Mouse (Mus musculus) lung, adult 18-20 months (tissue): ENCODE results near the gene Itpkc.

Source experiments
- DNase-seq, 2 experiments: peaks; one replicate each; pipeline ENCODE4 v3.0.0; 2022; ENCODE audit warnings: mixed read lengths in 2 of 2

The Itpkc gene

DNA sequence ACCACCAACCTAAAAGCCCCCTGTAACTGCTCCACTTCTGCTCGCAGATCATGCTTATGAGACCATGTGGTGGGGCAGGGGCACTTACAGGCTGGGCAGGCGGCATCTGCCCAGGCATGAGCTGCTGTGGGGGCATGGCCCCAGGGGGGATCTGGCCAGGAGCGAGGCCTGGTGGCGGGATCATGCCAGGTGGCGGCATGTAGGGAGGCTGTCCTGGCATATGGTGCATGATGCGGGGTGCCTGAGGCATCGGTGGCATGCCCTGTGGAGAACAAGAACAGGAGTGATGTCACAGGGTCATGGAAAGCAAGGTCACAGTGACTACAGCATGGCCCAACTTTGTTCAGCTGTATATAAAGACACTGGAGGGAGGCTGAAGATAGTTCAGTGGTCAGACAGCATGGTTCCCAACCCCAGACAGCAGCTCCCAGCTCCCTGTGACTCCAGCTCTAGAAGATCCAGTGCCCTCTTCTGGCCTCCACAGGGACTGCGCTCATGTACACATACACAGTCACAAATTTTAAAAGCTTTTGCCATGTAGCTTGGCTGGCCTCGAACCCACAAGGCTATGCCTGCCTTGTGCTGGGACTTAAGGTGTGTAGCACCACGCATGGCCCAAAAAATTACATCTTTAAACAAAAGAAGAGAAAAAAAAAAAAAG lies 39.1 kb downstream of the Itpkc start:
- no peak for DNase-seq

DNA sequence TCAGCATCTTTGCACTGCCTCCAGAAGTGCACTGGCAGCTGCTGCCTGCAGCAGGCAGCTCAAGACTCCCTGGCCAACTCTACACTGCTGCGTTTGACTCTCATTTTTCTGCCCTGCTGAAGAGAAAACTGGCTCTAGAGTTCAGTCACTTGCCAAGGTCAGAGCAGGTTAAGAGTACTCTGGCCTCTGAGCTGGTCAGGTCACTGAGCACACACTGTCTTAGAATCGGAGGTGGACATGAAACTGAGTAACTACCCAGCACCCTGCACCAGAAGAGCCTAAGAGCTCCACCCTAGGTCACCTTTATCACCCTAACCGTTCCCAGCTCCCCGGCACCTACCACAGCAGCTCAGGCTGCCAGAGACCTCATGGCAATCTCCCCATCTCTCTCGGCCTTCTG lies 42.5 kb downstream of the Itpkc start:
- DNase-seq: no peak

DNA sequence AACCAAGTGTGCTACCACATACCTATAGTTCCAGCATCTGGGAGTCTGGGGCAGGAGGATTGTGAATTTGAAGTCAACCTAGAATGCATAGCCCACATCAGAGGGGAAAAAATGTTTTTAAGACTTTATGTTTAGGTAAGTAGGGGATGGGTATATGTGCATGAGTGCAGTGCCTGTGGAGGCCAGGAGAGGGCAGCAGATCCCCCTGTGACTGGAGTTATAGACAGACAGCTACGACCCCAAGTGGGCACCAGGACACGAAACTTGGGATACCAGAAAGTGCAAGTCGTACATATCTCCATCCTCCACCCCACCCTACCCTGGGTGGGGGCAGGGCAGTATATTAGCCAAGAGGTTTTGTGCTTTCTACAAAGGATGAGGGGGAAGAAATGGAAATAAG lies 43.5 kb downstream of the Itpkc start:
- no peak for DNase-seq

DNA sequence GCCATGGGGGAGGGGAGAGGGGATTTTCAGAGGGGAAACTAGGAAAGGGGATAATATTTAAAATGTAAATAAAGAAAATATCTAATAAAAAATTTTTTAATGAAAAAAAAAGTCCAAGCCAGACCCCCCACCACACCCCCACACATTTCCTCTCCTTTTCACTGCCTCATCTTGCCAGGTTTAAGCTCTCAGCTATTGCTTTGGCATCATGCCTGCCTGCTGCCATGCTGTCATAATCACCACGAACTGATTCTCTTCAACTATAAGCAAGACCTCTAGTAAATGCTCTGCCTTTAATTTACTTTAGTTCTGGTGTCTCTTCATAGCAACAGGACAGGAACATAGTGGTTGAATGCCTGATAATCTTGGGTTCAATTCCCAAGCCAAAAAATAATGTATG lies 46.0 kb downstream of the Itpkc start:
- DNase-seq: no peak

DNA sequence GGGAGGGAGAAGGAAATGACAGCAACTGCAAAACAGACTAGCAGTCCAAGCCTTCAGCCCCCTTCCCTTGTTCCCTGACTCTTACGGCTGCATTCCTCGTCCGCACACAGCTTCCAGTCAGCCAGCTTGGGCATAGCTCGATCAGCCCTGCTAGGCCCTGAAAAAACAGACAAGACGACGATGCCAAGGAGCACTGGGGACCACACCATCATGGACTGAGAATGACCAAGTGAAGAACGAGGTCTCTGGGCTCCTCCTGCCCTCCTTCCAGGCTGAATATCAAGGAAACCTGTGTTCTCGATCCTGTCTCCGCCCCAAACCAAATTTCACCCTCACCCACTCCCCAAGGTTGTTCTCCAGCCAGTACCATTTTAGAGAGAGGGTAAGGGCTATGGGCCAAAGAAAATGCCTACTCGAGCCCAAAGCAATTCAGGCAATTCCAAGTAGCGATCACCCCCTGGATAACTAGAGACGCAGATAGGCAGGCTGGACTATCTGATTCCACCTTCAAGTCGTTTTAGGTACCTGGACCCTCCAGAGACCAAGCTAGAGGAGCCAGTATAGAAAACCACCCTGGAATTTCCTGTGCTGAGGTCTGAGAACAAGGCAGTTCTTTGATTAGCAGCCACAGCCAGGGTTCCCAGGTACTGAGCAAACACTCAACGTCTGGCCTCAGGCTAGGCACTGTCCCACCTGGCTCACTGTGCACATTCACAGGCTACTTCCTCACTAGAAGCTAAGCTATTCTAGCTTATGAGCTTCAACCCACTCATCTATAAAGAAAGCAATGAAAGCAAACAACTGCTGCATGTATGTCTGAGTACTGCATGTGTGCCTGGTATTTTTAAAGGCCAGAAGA lies 47.4 kb downstream of the Itpkc start, which contains the start of the genes Gm21983 and Mia:
Gm21983 (minus strand) TSS at position 250 of the 859 bp plus-strand sequence.
Mia (minus strand) TSS at position 321 of the 859 bp plus-strand sequence.
- peak; percentile 50 to 71 for DNase-seq

DNA sequence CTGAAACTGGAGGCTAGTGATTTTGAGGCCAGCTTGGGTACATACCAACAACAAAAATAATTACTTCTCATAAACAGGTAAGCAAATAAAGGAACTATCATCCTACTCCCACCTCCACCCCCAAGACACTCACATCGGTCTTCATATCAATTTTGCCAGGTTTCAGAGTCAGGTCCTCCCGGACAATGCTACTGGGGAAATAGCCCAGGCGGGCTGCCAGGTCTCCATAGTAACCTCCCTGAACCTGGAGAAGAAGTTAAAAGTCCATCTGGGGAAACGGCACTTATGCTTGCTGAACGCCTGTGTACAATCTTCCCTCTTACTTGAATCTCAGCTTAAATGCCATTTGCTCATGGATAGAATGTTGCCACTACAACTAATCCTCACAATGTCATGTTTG lies 48.4 kb downstream of the Itpkc start:
- peak; percentile 67 to 74 for DNase-seq

DNA sequence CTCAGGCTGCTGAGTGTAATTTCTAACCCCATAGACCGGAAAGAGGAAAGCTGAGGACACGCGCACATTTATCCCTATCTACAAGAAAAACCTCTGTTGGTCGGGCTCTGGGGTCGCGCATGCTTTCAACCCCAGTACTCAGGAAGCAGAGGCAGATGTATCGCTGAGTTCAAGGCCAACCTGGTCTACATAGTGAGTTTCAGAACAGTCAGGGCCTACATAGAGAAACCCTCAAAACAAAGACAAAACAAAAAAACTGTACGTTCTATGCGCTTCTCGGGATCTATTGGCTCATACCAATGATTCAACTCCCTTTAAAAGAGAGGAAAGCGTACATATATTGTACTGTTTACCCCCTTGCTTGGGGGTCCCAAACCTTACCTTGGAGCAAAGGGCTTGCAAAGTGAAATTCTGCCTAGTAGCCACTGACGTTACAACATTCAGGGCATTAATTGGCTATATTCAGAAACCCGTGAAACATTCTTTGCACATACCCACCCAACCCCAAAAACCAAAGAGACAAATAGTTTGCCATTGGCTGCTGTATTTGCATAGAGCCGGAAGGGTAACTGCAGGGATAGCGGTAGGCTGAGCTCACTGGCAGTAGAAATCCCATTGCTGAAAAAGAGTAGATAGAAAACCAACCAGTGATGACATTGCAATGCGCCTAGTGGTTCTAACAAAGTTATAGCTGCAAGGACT lies 49.1 kb downstream of the Itpkc start:
- no peak for DNase-seq

DNA sequence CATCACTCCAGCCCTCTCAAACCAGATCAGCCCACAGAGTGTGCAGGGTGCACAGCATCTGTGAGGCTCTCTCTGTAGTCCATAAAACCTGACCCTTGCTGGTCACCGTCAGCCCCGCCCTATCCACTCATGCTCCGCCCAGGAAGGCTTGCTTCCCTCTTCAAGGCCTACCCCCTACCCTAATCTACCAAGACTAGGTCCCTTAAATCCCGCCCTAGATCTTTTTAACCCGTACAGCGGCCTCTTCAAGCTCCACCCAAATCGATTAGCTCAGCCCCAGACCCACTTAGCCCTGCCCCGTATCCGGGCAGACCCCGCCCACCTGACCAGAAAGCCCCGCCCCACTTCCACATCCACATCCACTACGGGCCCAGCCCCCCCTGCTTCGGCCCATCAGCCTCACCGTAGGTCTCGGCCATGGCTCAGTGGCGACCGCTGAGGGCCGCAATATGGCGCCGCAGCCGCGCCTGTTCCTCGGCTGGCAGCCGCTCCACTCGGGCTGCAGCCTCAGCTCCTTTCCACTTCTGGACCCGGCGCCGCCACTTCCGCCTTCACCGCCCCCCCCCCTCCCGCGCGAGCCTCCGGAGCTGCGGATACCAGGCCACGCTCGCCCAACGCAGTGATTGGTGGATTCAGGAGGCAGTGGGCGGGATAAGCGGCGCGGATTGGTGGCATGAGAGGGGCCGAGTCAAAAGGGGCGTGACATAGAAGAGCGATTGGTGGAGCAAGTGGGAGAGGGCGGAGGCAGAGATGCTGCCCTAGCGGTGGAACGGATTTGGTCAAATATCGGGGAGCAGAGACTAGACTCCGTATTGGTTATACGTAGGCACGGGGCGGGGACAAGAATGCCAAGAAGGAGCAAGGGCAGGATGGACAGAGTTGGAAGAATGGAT lies 49.9 kb downstream of the Itpkc start, which contains the start of gene Rab4b:
Rab4b (minus strand) TSS at position 573 of the 893 bp plus-strand sequence.
- DNase-seq: peak; percentile 100

DNA sequence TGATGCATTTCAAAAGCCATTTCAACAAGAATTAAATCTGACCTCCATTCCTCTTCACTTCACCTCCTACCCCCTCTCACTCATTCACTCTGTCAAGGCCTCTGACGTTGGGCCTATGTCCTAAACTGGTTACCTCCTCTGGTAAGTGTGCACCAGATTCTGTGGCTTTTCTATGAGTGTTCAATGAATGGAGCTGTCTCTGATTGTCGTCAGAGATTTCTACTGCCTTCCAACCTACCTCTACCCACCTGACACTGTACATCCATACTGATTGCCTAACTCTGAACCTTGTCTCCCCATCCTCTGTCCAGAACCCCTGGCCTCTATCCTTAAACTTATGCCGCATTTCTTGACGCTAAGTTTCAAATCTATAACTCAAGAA lies 50.5 kb downstream of the Itpkc start:
- no peak for DNase-seq

DNA sequence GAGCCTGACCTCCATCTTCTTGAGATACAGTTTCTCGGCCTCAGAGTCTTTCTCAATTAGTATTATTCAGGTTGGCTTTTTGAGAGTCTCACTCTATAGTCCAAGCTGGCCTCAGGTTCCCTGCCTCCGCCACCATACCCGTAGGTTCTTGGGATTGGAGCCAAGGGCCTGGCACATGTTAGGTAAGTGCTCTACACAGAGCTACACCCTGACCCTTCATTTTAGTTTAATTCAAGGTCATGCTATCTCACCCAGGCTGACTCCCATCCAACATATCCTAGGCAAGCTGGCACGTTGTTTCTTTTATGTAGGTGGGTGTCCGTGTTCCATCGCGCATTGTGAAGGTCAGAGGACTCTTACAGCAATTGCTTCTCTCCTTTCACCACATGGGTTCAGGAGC lies 53.6 kb downstream of the Itpkc start:
- no peak for DNase-seq

DNA sequence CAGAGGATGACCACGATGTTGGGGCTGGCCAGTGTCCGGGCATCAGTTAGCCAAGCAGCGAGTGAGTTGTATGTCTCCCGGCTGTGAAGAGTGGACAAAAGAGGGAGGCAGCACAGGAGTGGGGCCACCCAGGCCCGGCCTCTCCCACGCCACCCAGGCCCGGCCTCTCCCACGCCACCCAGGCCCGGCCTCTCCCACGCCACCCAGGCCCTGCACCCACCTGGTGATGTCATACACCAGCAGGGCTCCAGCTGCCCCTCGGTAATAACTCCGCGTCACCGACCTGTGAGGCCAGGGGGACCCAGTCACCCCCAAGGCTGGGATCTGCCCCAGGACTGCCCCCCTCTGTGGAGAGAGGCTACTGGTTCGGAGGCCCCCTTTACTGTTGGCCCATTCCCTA lies 54.0 kb downstream of the Itpkc start:
- no peak for DNase-seq

DNA sequence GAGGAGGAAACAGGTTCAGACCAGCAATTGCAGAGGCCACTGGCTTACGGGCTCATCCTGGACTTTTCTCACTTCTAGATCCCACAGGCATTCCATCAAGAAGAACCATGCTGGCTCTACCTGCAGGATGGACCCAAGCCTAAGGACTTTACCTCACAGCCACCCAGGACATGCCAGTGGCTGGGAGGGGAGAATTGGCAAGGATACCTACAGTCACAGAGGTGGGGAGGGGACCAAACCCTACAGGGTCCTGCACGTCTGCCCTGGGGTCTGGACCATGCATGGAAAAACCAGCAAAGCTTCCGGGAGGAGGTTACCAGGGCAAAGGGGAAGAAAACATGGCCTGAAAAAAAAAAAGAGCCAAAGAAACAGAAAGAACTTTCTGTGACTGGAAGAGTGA lies 57.5 kb downstream of the Itpkc start:
- DNase-seq: no peak

DNA sequence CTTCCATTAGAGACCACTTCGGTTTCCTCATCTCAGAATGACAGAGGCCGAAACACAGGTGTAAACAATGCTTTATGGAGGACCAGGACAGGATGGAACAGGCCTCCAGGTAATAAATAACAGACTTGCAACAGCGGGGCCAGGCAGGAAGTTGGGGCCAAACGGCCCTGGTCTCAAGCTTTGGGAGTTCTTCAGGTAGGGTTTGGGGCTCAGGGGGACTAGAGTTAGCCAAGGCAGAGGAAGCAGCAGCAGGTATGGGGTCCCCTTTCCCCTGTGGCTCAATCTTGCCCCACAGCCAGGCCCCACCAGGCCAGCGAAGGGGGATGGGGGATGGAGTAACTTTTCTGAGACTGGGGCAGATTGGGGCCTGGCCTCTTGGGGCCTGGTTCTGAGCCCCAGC lies 60.1 kb downstream of the Itpkc start:
- DNase-seq: no peak

DNA sequence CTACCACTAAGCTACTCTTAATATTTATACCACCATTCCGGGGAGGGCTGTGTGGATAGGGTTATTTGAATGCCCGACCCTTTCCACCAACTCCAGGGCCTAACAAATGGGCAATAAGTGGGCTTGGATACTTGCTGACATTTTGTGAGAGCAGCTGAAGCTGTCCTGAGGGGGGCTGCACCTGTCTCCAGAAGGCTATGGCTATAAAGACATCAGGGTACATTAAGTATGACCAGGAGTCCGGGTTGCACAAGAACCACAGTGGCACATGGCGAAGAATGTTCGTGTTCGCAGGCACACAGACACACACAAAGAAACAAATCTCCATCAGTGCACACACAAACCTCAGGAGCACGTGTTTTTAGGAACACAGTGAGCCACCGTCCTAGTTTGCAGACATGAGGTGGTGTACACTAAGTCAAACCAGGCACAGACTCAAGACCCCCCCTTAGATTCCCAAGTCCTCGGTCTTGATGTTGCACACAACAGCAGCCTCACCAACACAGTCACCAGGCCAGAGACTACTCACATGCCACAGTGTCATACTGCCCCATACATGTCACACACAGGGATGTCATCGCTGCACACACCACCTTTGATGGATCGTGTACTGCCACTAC lies 60.9 kb downstream of the Itpkc start:
- no peak for DNase-seq

DNA sequence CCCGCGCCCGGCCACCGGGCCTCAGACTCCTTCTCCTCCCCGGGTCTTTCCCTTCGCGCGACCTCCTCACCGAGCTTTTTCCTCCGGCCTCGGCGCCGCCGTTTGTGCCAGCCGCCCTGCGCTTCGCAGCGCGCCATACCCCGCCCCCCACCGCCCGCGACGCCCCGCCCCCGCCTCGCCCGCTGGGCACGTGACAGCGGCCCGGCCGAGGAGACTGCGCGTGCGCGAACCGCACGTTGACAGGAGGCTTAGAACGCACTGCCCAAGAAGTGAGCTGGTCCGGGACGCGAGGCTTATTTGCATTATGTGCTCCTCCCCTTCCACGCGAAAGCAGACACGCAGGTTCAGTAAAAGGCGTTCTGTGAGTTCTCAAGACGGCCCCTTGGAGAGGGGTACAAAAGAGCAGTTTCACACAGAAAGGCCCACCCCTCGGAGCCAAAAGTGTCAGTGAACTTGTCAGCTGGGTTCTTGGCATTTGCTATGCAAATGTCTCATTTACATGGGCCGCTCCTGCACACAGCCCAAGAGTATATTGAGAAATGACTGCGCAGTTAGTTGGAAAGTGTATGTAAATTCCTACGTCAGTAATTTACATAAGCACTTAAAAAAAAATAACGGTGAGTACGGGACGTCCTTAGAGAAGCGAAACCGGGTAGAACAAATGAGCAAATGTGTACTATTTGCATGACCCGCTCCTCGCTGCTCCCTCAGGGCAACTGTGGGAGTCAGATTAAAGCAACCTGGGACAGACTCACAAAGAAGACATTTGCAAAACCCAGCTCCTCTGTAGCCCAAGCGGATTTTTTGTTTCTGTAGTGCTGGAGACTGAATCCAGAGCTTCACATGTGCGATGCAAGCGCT lies 61.6 kb downstream of the Itpkc start, which contains the start of gene Egln2:
Egln2 (minus strand) TSS at position 189 of the 861 bp plus-strand sequence.
- DNase-seq: peak; percentile 95 to 97

DNA sequence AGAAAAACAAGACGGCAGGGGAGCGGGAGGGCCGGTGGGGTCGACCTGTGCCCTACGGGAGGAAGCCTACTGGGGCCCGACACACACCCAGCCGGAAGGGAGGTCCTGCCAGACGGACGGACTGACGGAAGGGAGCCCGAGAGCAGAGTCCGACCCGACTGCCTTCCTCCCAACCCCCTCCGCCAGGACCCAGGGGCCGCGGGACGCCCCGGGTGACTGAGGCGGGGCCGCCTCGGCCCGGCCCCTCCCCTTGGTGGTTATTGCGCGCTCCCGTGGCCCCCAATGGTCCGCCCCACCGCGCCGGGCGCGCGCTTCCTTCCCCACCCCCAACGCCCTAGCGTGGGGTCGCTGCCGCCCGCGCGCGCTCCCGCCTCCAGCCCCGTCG lies 62.2 kb downstream of the Itpkc start:
- DNase-seq: peak; percentile 89 to 92

DNA sequence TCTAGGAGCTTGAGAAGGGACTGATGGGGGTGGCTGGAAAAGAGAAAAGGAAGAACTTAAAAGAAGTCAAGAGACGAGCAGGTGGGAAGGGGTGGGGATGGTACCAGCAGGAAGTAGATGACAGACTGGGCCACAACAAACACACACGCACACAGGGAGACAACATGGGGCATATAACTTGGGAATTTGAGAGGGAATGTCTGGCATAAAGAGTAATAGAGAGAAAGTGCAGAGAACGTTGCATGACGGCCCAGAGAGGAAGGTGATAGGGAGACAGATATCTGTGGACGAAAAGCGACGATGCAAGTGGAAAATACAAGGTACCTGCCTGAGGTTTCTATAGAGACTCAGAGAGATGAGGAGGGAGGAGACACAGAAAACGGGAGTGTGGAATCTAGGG lies 62.8 kb downstream of the Itpkc start:
- no peak for DNase-seq

DNA sequence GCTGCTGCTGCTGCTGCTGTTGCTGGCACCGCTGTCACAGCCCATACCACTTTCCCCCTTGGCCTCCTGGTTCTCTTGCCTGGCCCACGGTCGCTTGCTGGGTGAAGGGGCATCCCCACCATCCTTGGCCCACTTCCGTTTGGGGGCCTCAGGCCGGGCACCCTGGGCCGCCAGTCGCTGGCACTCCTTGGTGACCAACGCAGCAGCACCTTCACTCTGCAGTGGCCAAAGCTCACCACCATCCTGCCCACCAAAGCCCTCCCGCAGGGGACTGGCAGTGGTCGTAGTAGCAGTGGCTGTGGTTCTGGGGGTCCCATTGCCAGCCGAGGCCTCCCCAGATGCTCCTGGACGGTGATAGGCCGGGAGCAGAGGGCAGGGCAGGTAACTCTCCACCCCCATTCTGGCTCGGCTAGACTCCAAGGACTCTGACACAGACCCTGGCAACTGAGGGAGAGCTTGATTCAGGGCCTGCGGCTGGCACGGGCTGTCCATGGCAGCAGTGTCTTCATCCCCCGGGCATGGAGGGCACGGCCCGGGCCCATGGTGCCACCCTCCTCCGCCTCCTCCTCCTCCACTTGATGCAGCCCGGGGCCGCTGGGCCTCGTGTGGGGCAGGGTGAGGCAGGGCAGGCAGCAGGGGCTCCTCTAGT lies 63.3 kb downstream of the Itpkc start:
- DNase-seq: peak in 1 of 2 experiments; percentile 42

DNA sequence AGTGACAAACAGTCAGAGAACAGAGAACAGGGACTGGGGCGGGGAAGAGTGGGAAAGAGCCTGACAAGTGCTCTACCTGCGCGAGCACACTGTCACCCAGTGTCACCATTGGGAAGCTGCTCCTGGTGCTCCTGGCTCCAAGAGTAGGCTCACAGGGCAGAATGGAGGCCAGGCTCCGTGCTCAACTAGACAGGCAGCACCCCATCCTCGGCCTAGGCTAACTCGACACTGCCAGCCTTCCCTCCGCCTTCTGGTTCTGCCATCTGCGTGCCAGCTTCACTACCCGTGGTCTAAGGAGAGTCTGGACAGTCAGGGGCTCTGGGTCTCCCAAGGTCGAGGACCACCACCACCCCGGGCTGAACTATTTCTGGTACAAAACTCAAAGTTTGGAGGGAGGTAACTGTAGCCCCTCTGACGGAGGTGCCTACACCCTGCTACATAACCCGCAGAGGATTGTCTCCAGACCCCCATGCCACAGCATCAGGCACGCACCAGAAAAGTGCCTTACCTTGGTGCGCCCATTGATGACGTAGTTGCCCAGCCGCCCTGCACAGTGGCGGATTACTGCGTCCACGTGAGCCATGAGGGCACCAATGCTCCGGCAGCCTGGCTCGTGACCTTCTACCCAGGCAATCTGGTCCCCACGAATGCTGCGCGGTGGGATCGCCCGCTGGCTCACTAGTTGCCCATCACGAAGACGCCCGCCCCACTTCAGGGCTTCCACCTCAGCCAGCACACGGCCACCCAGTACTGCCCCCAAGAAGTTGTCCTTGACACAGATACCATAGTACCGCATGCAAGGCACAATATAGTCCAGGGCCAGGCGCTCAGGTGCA lies 64.1 kb downstream of the Itpkc start:
- DNase-seq: no peak
